Mouse (Mus musculus): ENCODE data around the gene Cacnb1. TPM values are rescaled to one million over a fixed set of nuclear protein-coding genes. Genes with fewer than 3 reads are reported as not detected.

Cacnb1 gene
- total and polyA plus RNA-seq, 3 experiments: 0.36 to 0.55 TPM; not detected in 1

DNA sequence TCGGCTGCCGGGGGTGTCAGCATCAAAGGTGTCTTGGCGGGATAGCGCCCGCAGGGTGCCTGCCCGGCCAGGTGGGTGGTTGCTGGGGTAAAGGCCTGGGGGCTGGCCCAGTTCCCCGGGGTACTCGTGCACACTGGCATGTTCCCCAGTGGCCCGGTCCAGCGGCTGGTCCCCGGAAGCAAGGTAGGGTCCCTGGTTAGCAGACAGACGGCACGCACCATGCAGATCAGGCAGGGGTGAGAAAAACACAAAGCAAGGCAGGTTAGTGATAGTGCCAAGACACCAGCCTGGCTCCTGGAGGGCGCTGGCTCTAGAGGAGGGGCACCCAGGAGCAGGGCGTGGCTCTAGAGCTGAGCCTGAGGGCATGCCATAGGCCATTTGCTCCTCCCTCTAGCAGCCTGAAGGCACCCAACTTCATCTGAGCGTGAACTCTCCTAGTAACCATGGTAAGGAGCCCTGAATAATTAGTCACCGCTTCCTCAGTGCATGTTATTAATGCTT is 19.6 kb downstream of the Cacnb1 start:
- in situ Hi-C loops (cut with MboI; ENCODE audit: low pct_ligation_motif_present, low pct_unique_long_range_greater_than_20kb, low sequenced_read_pairs): no loop called here

GRCm38 (mm10) chr11:98002627-98003026 is 20.2 kb downstream of the Cacnb1 start:
- peaks cover 6% of the 10 kb centered on the region for H3K9me3 ChIP-seq (replicated peaks; ENCODE audit: low read length)
- H3K9ac ChIP-seq (ENCODE audit: insufficient read depth, low read depth): peak overlapping the region; percentile 47
- in situ Hi-C loops (cut with MboI; ENCODE audit: low pct_ligation_motif_present, low pct_unique_long_range_greater_than_20kb, low sequenced_read_pairs) (no loop called here), dilution Hi-C loops (cut with MboI; ENCODE audit: extremely low pct_ligation_motif_present, extremely low pct_unique_long_range_greater_than_20kb, low sequenced_read_pairs) (no loop called here)
- H3K36me3 ChIP-seq (replicated peaks in 1 of 2; ENCODE audit: control insufficient read depth in 1 of 2, insufficient read depth in 1 of 2, low read length in 1 of 2): peaks cover 0 to 3% of the 10 kb centered on the region in 2 experiments
- peak overlapping the region; percentile 46 to 54 (median 49) for H3K4me3 ChIP-seq (replicated peaks in 1 of 3; ENCODE audit: low read depth in 2 of 3, low read length in 2 of 3, poor library complexity in 1 of 3)
- no peaks in the 10 kb centered on the region for H3K27me3 ChIP-seq (replicated peaks)
- no peaks in the 10 kb centered on the region for H3K79me2 ChIP-seq (replicated peaks; ENCODE audit: control insufficient read depth, extremely low read depth, insufficient read depth, poor library complexity, severe bottlenecking)
- H3K4me1 ChIP-seq (ENCODE audit: control insufficient read depth in 1 of 2, insufficient read depth in 2 of 2): peaks cover 37 to 63% of the 10 kb centered on the region in 2 experiments
- DNase-seq (ENCODE audit: extremely low read depth): peak; percentile 95
- H3K4me2 ChIP-seq (ENCODE audit: insufficient read depth, low read depth, poor library complexity, severe bottlenecking): peak overlapping the region; percentile 73
- no peak overlapping the region for H3K27ac ChIP-seq (ENCODE audit: insufficient read depth, low read depth)
- peak; percentile 42; the same call in 1 of the 2 replicates for TF ChIP-seq NELFE (IDR thresholded peaks at IDR 0.05; ENCODE audit: low read depth, low read length)
- TF ChIP-seq SIN3A (IDR thresholded peaks at IDR 0.05; ENCODE audit: low read length): no peak; the same call in 1 of the 2 replicates
- TF ChIP-seq USF1 (IDR thresholded peaks at IDR 0.05; ENCODE audit: low read depth, low read length): no peak
- TF ChIP-seq TCF12 (IDR thresholded peaks at IDR 0.05; ENCODE audit: low read depth, low read length): 0 out of 2 replicates have a peak, but pooled peaks have one; percentile 48
- TF ChIP-seq POLR2A (IDR thresholded peaks at IDR 0.05; ENCODE audit: low read depth, low read length): no peak; the same call in 1 of the 2 replicates
- peak; percentile 83; the same call in 1 of the 2 replicates for TF ChIP-seq MYC (IDR thresholded peaks at IDR 0.05; ENCODE audit: low read depth, low read length)
- no peak for TF ChIP-seq CHD1 (IDR thresholded peaks at IDR 0.05; ENCODE audit: low read depth, low read length)
- TF ChIP-seq MAX (IDR thresholded peaks at IDR 0.05; ENCODE audit: low read length): peak; percentile 62
- TF ChIP-seq NRF1 (IDR thresholded peaks at IDR 0.05; ENCODE audit: low read depth, low read length): no peak
- TF ChIP-seq GABPA (IDR thresholded peaks at IDR 0.05; ENCODE audit: insufficient replicate concordance, low read depth, low read length): no peak
- TF ChIP-seq ZNF384 (IDR thresholded peaks at IDR 0.05; ENCODE audit: low read depth, low read length): no peak
- TF ChIP-seq RAD21 (IDR thresholded peaks at IDR 0.05; ENCODE audit: low read depth, low read length): peak; percentile 87
- TF ChIP-seq JUN (IDR thresholded peaks at IDR 0.05; ENCODE audit: insufficient read depth, low read depth, low read length): no peak
- TF ChIP-seq ZKSCAN1 (IDR thresholded peaks at IDR 0.05; ENCODE audit: borderline replicate concordance, low read depth, low read length): no peak
- TF ChIP-seq ZC3H11A (IDR thresholded peaks at IDR 0.05; ENCODE audit: low read depth, low read length): peak; percentile 62
- TF ChIP-seq RCOR1 (conservative IDR thresholded peaks at IDR 0.05; ENCODE audit: low read depth, low read length): no peak
- TF ChIP-seq KAT2A (IDR thresholded peaks at IDR 0.05; ENCODE audit: insufficient replicate concordance, low read length): no peak
- peak; percentile 48 for TF ChIP-seq BHLHE40 (IDR thresholded peaks at IDR 0.05; ENCODE audit: low read depth, low read length)
- TF ChIP-seq IRF4 (IDR thresholded peaks at IDR 0.05; ENCODE audit: low read depth, low read length): peak; percentile 76
- peak; percentile 75; the same call in 1 of the 2 replicates for TF ChIP-seq MEF2A (IDR thresholded peaks at IDR 0.05; ENCODE audit: borderline replicate concordance, low read depth, low read length)
- TF ChIP-seq MXI1 (IDR thresholded peaks at IDR 0.05; ENCODE audit: low read depth, low read length): no peak
- TF ChIP-seq POLR2AphosphoS2 (IDR thresholded peaks at IDR 0.05; ENCODE audit: low read depth, low read length): no peak
- no peak for TF ChIP-seq MAFK (IDR thresholded peaks at IDR 0.05; ENCODE audit: insufficient replicate concordance, low read length)
- TF ChIP-seq TBP (conservative IDR thresholded peaks at IDR 0.05; ENCODE audit: low read depth, low read length): no peak
- TF ChIP-seq ETS1 (conservative IDR thresholded peaks at IDR 0.05; ENCODE audit: low read depth, low read length): 0 out of 2 replicates have a peak, but pooled peaks have one; percentile 10
- TF ChIP-seq JUND (conservative IDR thresholded peaks at IDR 0.05; ENCODE audit: low read depth, low read length): no peak; the same call in 1 of the 2 replicates
- no peak for TF ChIP-seq CHD2 (IDR thresholded peaks at IDR 0.05; ENCODE audit: low read length)
- TF ChIP-seq HCFC1 (IDR thresholded peaks at IDR 0.05; ENCODE audit: low read depth, low read length): 0 out of 2 replicates have a peak, but pooled peaks have one; percentile 27
- no peak for TF ChIP-seq USF2 (conservative IDR thresholded peaks at IDR 0.05; ENCODE audit: low read depth, low read length)
- peak; percentile 88 for TF ChIP-seq SMC3 (IDR thresholded peaks at IDR 0.05; ENCODE audit: low read depth, low read length)
- TF ChIP-seq ELF1 (IDR thresholded peaks at IDR 0.05; ENCODE audit: low read depth, low read length): peak; percentile 66

More for the DNA sequence above, 19.6 kb downstream of the Cacnb1 start:
- peak overlapping the region; percentile 73 for H3K4me2 ChIP-seq (ENCODE audit: insufficient read depth, low read depth, poor library complexity, severe bottlenecking)
- peaks cover 6% of the 10 kb centered on the region for H3K9me3 ChIP-seq (replicated peaks; ENCODE audit: low read length)
- peaks cover 0 to 3% of the 10 kb centered on the region in 2 experiments for H3K36me3 ChIP-seq (replicated peaks in 1 of 2; ENCODE audit: control insufficient read depth in 1 of 2, insufficient read depth in 1 of 2, low read length in 1 of 2)
- H3K4me1 ChIP-seq (ENCODE audit: control insufficient read depth in 1 of 2, insufficient read depth in 2 of 2): peaks cover 31 to 61% of the 10 kb centered on the region in 2 experiments
- no peaks in the 10 kb centered on the region for H3K27me3 ChIP-seq (replicated peaks)
- H3K27ac ChIP-seq (ENCODE audit: insufficient read depth, low read depth): no peak overlapping the region
- no peaks in the 10 kb centered on the region for H3K79me2 ChIP-seq (replicated peaks; ENCODE audit: control insufficient read depth, extremely low read depth, insufficient read depth, poor library complexity, severe bottlenecking)
- TF ChIP-seq KAT2A (IDR thresholded peaks at IDR 0.05; ENCODE audit: insufficient replicate concordance, low read length) (no peak), SIN3A (IDR thresholded peaks at IDR 0.05; ENCODE audit: low read length) (no peak), USF2 (conservative IDR thresholded peaks at IDR 0.05; ENCODE audit: low read depth, low read length) (no peak), ELF1 (IDR thresholded peaks at IDR 0.05; ENCODE audit: low read depth, low read length) (0 out of 2 replicates have a peak, but pooled peaks have one; percentile 8)
- H3K9ac ChIP-seq (ENCODE audit: insufficient read depth, low read depth): peak overlapping the region; percentile 47
- peak overlapping the region; percentile 46 to 54 (median 49) for H3K4me3 ChIP-seq (replicated peaks in 1 of 3; ENCODE audit: low read depth in 2 of 3, low read length in 2 of 3, poor library complexity in 1 of 3)
- peak; percentile 80 for DNase-seq (ENCODE audit: extremely low read depth)
- dilution Hi-C loops (cut with MboI; ENCODE audit: extremely low pct_ligation_motif_present, extremely low pct_unique_long_range_greater_than_20kb, low sequenced_read_pairs): no loop called here
